Mouse (Mus musculus) brain, embryonic 14.5 days (tissue): Measurements from ENCODE around the gene Prss22.

Experiments used
- CTCF ChIP-seq: fragments of 200-500 bp; IDR thresholded peaks from 2 replicates; pipeline ENCODE4 v1.5.1; 2012; ENCODE audit warnings: inconsistent platforms, mild to moderate bottlenecking, moderate library complexity, borderline replicate concordance; ENCODE audit not compliant: insufficient read depth, insufficient read length; ENCODE audit errors: extremely low read depth
- POLR2A ChIP-seq: fragments of 200-500 bp; IDR thresholded peaks from 2 replicates; pipeline ENCODE4 v1.6.1; 2012; ENCODE audit warnings: mild to moderate bottlenecking, inconsistent platforms, borderline replicate concordance; ENCODE audit not compliant: poor library complexity, insufficient read depth, insufficient read length, severe bottlenecking; ENCODE audit errors: extremely low read depth

DNA sequence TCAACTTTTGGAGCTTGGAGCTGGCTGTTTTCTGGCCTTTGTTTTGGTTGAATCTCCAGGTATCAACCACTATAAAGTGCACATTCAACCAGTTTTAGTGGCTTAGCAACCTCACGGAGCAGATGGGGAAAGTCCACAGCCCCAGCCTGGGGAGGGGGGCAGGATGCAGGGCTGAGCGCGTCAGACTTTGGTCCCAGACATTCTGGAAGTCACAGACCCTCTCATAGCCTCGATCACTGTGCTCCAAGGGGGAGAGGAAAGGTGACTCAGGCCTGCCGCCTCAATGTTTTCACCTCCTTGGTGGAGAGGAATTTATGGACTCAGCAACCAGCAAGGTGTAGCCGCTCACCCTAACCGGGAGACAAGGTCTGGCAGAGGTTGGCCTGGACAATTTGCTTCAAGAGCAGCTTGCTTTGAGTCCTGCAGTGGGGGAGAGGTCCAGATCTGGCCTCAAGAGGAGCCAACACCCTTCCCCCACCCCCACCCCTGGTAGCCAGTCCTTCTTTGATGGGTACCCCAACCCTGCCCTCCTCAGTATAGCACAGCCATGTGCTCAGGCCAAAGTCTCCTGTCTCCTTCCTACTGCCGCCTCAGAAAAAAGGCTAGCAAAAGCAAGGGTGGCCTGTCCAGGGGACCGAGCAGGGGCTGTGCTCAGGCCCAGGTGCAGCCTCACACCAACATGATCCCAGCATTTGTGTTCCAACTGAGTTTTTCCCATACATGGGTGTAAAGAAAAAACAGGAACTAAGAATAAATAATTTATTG is 4.9 kb downstream of the Prss22 start:
- TF ChIP-seq CTCF (no peak), POLR2A (no peak)
